Mouse (Mus musculus) heart, embryonic 16.5 days (tissue): Measurements from ENCODE around the gene Gm49661. TPM values are rescaled to one million over a fixed set of nuclear protein-coding genes. Genes with fewer than 3 reads are reported as not detected.

ENCODE experiments used
- ATAC-seq: fragments of 200-750 bp; cut with Nextera tagmentation; replicated peaks from 2 replicates; pipeline ENCODE4 v1.8.0; 2017; ENCODE audit warnings: moderate number of reproducible peaks; ENCODE audit not compliant: insufficient read depth, low FRiP score; ENCODE audit errors: extremely low read depth
- H3K27ac ChIP-seq: fragments of 300-500 bp; sonication (generic); 2 replicates; pipeline ENCODE4 v1.5.1; 2014; ENCODE audit warnings: mild to moderate bottlenecking, low read length, control low read depth, moderate library complexity
- H3K27me3 ChIP-seq: fragments of 300-500 bp; sonication (generic); 2 replicates; pipeline ENCODE4 v1.6.1; 2014; ENCODE audit warnings: low read length, mixed read lengths; ENCODE audit not compliant: control insufficient read depth, insufficient read depth
- H3K36me3 ChIP-seq: fragments of 300-500 bp; sonication (generic); 2 replicates; pipeline ENCODE4 v1.6.1; 2014; ENCODE audit not compliant: control insufficient read depth, insufficient read depth
- H3K4me1 ChIP-seq: fragments of 300-500 bp; sonication (generic); 2 replicates; pipeline ENCODE4 v1.6.1; 2014; ENCODE audit warnings: low read length, mixed read lengths; ENCODE audit not compliant: control insufficient read depth, insufficient read depth
- H3K4me2 ChIP-seq: fragments of 300-500 bp; sonication (generic); 2 replicates; pipeline ENCODE4 v1.6.1; 2014; ENCODE audit warnings: low read depth, mild to moderate bottlenecking, control low read depth, low read length
- H3K4me3 ChIP-seq: fragments of 300-500 bp; sonication (generic); 2 replicates; pipeline ENCODE4 v1.5.1; 2014; ENCODE audit warnings: mild to moderate bottlenecking, control low read depth, low read length
- H3K9ac ChIP-seq: fragments of 300-500 bp; sonication (generic); 2 replicates; pipeline ENCODE4 v1.6.1; 2014; ENCODE audit warnings: low read length, control low read depth
- H3K9me3 ChIP-seq: fragments of 300-500 bp; sonication (generic); replicated peaks from 2 replicates; pipeline ENCODE4 v1.6.1; 2016; ENCODE audit warnings: low read length; ENCODE audit not compliant: control insufficient read depth
- WGBS: fragments of 180-500 bp; shearing (Covaris S2); extraction: QIAGEN DNeasy Blood & Tissue Kit; methylation state at CpG from one replicate; pipeline ENCODE4 v1.1.7; 2014; 5-methylcytosine and 5-hydroxymethylcytosine counted together
- polyA plus RNA-seq: library from polyadenylated mRNA; unstranded; fragments of >200 nt; fragmentation: Nextera tagmentation; extraction: Ambion mirVana; gene quantifications from 2 replicates; pipeline ENCODE4 v1.2.1, GENCODE M21; 2015

The Gm49661 gene
- polyA plus RNA-seq, 1 experiment from 2014 or later = not detected

DNA sequence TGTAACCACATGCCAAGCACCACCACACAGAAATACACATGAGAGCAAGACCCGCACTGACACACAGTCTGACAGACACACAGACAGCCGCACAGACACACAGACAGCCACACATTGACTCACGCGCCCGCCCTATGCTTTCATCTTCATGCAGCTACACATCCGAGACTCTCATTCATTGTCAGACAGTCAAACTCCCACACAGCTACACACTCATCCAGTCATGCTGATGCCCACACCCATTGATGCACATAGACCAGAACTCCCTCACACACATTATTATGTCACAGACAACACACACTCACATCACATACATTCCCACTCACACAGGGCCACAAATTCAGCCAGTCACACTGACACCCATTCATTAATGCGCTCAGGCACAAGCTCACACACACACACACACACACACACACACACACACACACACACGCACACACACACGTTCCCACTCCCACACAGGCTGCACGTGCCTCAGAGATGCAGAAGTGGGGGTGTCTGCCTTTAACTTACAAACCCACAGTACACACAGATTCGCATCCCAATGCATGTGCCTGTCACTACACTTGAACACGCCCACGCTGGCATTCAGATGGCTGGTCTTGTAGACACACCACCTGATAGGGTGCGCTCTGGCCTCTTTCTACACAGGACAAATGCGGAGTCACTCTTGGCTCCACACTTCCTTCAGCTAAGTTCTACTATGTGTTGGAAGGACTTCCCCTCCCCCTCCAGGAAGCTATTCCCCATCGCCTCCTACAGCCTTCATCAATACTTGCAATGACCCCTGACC is 35.3 kb downstream of the Gm49661 start:
- peaks cover 5% of the 10 kb centered on the region for H3K4me1 ChIP-seq
- no peak for ATAC-seq
- WGBS = 75% methylated on average over 16 of the region's 16 CpGs
- no peak overlapping the region for H3K4me3 ChIP-seq
- H3K9ac ChIP-seq = no peak overlapping the region
- no peaks in the 10 kb centered on the region for H3K36me3 ChIP-seq
- H3K27ac ChIP-seq = no peak overlapping the region
- H3K9me3 ChIP-seq = no peaks in the 10 kb centered on the region
- H3K4me2 ChIP-seq = no peak overlapping the region
- peaks cover 79% of the 10 kb centered on the region for H3K27me3 ChIP-seq

DNA sequence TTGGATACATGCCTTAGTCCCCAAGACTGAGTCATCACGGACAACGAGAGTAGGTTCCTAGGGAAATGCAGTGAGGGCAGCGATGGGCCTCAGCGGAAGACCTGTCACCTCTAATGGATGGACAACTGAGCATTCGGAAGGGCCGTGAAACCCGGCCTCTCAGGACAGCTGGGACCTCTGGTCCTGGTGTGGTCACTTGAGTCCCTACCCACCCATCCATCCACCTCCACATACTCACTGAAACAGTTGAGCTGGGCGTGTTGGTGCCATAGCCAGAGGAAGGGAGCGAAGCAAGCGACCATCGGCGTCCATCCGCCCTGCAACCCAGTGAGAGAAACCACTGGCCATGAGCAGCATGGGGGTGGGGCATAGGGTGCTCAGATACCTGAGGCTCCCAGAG is 38.7 kb downstream of the Gm49661 start:
- H3K36me3 ChIP-seq = no peaks in the 10 kb centered on the region
- H3K4me2 ChIP-seq = no peak overlapping the region
- H3K9ac ChIP-seq = no peak overlapping the region
- WGBS = 77% methylated on average over 13 of the region's 13 CpGs
- no peak overlapping the region for H3K4me3 ChIP-seq
- H3K9me3 ChIP-seq = no peaks in the 10 kb centered on the region
- ATAC-seq = no peak
- no peak overlapping the region for H3K27ac ChIP-seq
- H3K4me1 ChIP-seq = peaks cover 7% of the 10 kb centered on the region
- peaks cover 60% of the 10 kb centered on the region for H3K27me3 ChIP-seq

GRCm38 (mm10) chr8:84928456-84929306 is 40.6 kb downstream of the Gm49661 start:
- Histone ChIP-seq H3K9ac (no peak overlapping the region), H3K4me3 (peak overlapping the region; percentile 33), H3K27me3 (peaks cover 52% of the 10 kb centered on the region), H3K4me1 (peaks cover 7% of the 10 kb centered on the region), H3K4me2 (peak overlapping the region; percentile 59), H3K27ac (no peak overlapping the region), H3K36me3 (no peaks in the 10 kb centered on the region), H3K9me3 (no peaks in the 10 kb centered on the region)
- ATAC-seq = peak; percentile 52; the same call in 1 of the 2 replicates
- 4% methylated on average over 48 of the region's 52 CpGs for WGBS

DNA sequence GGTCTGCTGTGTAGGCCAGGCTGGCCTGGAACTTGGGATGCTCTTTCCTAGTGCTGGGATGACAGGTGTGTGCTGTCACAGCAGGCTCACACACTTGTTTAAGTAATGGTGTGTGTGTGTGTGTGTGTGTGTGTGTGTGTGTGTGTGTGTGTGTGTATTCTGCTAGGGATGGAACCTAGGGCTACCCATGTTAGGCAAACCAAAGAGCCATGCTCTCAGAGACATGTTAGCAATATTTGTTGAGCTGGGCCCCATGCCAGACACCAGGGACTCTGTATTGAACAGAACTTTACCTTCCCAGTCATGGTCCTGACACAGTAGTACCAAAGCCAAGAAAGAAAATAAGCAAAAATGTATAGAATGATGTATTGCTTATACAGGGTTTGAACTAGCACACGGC is 41.7 kb downstream of the Gm49661 start:
- Histone ChIP-seq H3K9ac (no peak overlapping the region), H3K27me3 (peaks cover 54% of the 10 kb centered on the region), H3K4me2 (no peak overlapping the region), H3K4me1 (peaks cover 7% of the 10 kb centered on the region), H3K9me3 (no peaks in the 10 kb centered on the region), H3K27ac (no peak overlapping the region), H3K36me3 (no peaks in the 10 kb centered on the region), H3K4me3 (no peak overlapping the region)
- no peak for ATAC-seq
- WGBS = 63% methylated on average over 1 of the region's 1 CpGs

GRCm38 (mm10) chr8:84925557-84925956 is 43.7 kb downstream of the Gm49661 start:
- ATAC-seq = no peak
- Histone ChIP-seq H3K4me1 (peaks cover 7% of the 10 kb centered on the region), H3K27ac (no peak overlapping the region), H3K9me3 (no peaks in the 10 kb centered on the region), H3K36me3 (no peaks in the 10 kb centered on the region), H3K27me3 (peaks cover 40% of the 10 kb centered on the region), H3K4me3 (no peak overlapping the region), H3K9ac (no peak overlapping the region), H3K4me2 (no peak overlapping the region)
- 52% methylated on average over 7 of the region's 7 CpGs for WGBS

DNA sequence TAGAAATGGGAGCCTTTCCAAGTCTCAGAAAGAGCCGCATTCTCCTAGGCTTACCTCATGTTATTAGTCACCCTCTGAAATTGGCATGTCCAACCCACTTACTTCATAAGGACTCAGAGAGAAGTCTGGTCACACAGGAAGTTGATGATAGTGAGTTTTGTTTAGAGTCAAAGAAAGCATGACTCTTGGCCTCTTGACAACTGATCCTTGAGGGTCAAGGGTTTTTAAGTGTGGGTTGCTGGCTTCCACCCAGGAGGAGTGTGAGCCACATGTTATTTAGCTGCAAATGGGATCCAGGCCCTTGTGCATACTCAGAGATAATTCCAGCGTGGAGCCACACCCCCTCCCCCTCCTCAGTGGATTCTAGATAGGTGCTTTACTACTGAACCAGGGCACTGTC is 47.6 kb downstream of the Gm49661 start:
- Histone ChIP-seq H3K4me2 (no peak overlapping the region), H3K9me3 (no peaks in the 10 kb centered on the region), H3K4me1 (no peaks in the 10 kb centered on the region), H3K27me3 (peaks cover 45% of the 10 kb centered on the region), H3K36me3 (no peaks in the 10 kb centered on the region), H3K9ac (no peak overlapping the region), H3K4me3 (no peak overlapping the region), H3K27ac (no peak overlapping the region)
- 18% methylated on average over 2 of the region's 2 CpGs for WGBS
- peak; percentile 78 for ATAC-seq

DNA sequence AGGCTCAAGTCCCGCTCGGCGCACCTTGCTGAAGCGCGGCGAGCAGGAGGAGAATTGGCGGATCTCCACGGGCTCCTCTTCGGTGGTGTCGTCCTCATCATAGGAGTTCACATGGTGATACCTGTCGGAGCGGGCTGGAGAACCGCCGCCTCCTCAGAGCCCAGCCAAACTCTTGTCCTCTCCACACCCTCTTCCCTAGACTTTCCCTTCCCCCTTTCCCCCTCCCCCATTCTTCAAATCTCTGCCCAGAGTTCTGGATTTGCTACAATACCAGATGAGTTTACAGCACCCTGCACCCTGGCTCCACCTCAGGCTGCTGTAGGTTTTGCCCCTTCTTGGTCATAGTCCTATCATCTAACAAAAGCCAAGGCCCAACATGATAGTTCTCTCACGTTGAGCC is 50.6 kb downstream of the Gm49661 start:
- Histone ChIP-seq H3K36me3 (no peaks in the 10 kb centered on the region), H3K9ac (no peak overlapping the region), H3K27ac (no peak overlapping the region), H3K27me3 (peaks cover 37% of the 10 kb centered on the region), H3K4me1 (no peaks in the 10 kb centered on the region), H3K4me2 (no peak overlapping the region), H3K4me3 (no peak overlapping the region), H3K9me3 (peaks cover 4% of the 10 kb centered on the region; the same call in 1 of the 2 replicates)
- 85% methylated on average over 15 of the region's 15 CpGs for WGBS
- ATAC-seq = no peak

DNA sequence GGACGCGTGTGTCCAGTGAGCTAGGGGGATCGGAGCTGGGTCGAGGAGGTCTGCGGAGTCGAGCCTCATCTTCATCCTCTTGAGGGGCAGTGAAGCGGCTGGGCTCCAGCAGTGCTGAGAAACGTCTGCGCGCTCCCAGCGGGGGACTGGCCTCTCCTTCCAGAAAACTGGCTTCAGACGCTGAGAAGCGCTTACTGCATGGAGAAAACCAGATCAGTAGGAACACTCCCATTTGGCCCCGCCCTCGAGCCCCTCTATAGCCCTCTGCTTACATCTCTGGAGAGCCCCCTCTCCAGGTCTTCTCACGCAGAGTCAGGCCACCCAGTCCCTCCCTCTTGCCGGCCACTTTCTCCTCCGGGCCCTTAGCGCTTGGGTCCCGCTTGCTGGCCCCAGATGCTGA is 51.5 kb downstream of the Gm49661 start:
- WGBS = 24% methylated on average over 20 of the region's 20 CpGs
- H3K4me3 ChIP-seq = no peak overlapping the region
- ATAC-seq = no peak

More for the DNA sequence above, 51.5 kb downstream of the Gm49661 start:
- Histone ChIP-seq H3K27me3 (peaks cover 37% of the 10 kb centered on the region), H3K27ac (no peak overlapping the region), H3K9ac (no peak overlapping the region), H3K9me3 (peaks cover 4% of the 10 kb centered on the region; the same call in 1 of the 2 replicates), H3K4me1 (peaks cover 3% of the 10 kb centered on the region; the same call in 1 of the 2 replicates), H3K36me3 (no peaks in the 10 kb centered on the region), H3K4me2 (no peak overlapping the region)
